Mouse (Mus musculus) embryo, embryonic 11.5 days (tissue): ENCODE measurements around the gene A4gnt.
A peak's percentile ranks its signal among the peaks of the same experiment; 100 is the strongest.

Experiments used
- DNase-seq: peaks from one replicate; pipeline ENCODE4 v3.0.0-alpha.2; 2012; ENCODE audit warnings: low read depth, low spot score

The A4gnt gene

GRCm38 (mm10) chr9:99636776-99637175, 24.5 kb downstream of the A4gnt start:
- DNase-seq: no peak

GRCm38 (mm10) chr9:99637227-99637626, 24.9 kb downstream of the A4gnt start:
- no peak for DNase-seq

GRCm38 (mm10) chr9:99637736-99638135, 25.4 kb downstream of the A4gnt start:
- DNase-seq: no peak

GRCm38 (mm10) chr9:99639957-99640356, 27.7 kb downstream of the A4gnt start:
- DNase-seq: no peak

GRCm38 (mm10) chr9:99645416-99645815, 33.1 kb downstream of the A4gnt start:
- DNase-seq: no peak

- no peak for DNase-seq
Measured at GRCm38 (mm10) chr9:99646102-99646501, 33.8 kb downstream of the A4gnt start.

GRCm38 (mm10) chr9:99660756-99661155, 48.5 kb downstream of the A4gnt start:
- DNase-seq: no peak

GRCm38 (mm10) chr9:99661606-99662166, 49.4 kb downstream of the A4gnt start:
- no peak for DNase-seq

GRCm38 (mm10) chr9:99662406-99662805, 50.1 kb downstream of the A4gnt start:
- peak; percentile 61 for DNase-seq

- DNase-seq: no peak
Measured at GRCm38 (mm10) chr9:99662887-99663286, 50.6 kb downstream of the A4gnt start.

- DNase-seq: no peak
Measured at GRCm38 (mm10) chr9:99667596-99667995, 55.3 kb downstream of the A4gnt start.

GRCm38 (mm10) chr9:99671603-99672002, 59.3 kb downstream of the A4gnt start:
- DNase-seq: no peak
